ENCODE assay signal across 7 mouse cellular contexts in genomic region chr6:83867598-83868585, GRCm38 (mm10). TPM values are rescaled to one million over a fixed set of nuclear protein-coding genes. Genes with fewer than 3 reads are reported as not detected.
DNase-seq lines count a peak whose midpoint lies in the region; ATAC-seq lines count a peak whose summit lies in the region.

No protein-coding gene starts in this region.

- no peaks in the 10 kb centered on the region for H3K9me3 ChIP-seq in intestine, embryonic 16.5 days (ENCODE audit: control insufficient read depth, low read length)
- H3K9me3 ChIP-seq in limb, embryonic 11.5 days (ENCODE audit: control insufficient read depth, low read length), result no peaks in the 10 kb centered on the region
- H3K9me3 ChIP-seq in midbrain, embryonic 12.5 days, result no peaks in the 10 kb centered on the region

- peak overlapping the region; percentile 69 for H3K4me3 ChIP-seq in intestine, embryonic 16.5 days (ENCODE audit: low read length)
- H3K4me3 ChIP-seq in limb, embryonic 11.5 days (ENCODE audit: low read depth, low read length), result peak overlapping the region; percentile 51
- peak overlapping the region; percentile 64 for H3K4me3 ChIP-seq in midbrain, embryonic 12.5 days

- 4% methylated on average over 19 of the region's 19 CpGs for WGBS in intestine, embryonic 16.5 days
- WGBS in limb, embryonic 11.5 days, result 5% methylated on average over 19 of the region's 19 CpGs
- under 1% methylated on average over 19 of the region's 19 CpGs for WGBS in midbrain, embryonic 12.5 days

- peak overlapping the region; percentile 100 for H3K4me2 ChIP-seq in intestine, embryonic 16.5 days (ENCODE audit: low read depth, low read length)
- H3K4me2 ChIP-seq in limb, embryonic 11.5 days (ENCODE audit: low read depth, severe bottlenecking), result peak overlapping the region; percentile 96
- peak overlapping the region; percentile 99 for H3K4me2 ChIP-seq in midbrain, embryonic 12.5 days (replicated peaks)

- no peaks in the 10 kb centered on the region for H3K36me3 ChIP-seq in intestine, embryonic 16.5 days (ENCODE audit: control insufficient read depth, insufficient read depth, low read length)
- no peaks in the 10 kb centered on the region for H3K36me3 ChIP-seq in limb, embryonic 11.5 days (ENCODE audit: control insufficient read depth, insufficient read depth, low read length)
- no peaks in the 10 kb centered on the region for H3K36me3 ChIP-seq in midbrain, embryonic 12.5 days

- 0 out of 2 replicates have a peak, but pooled peaks cover 2% of the 10 kb centered on the region for H3K4me1 ChIP-seq in intestine, embryonic 16.5 days (ENCODE audit: control insufficient read depth, insufficient read depth, low read length)
- H3K4me1 ChIP-seq in limb, embryonic 11.5 days (ENCODE audit: control insufficient read depth, insufficient read depth, low read length), result no peaks in the 10 kb centered on the region
- H3K4me1 ChIP-seq in midbrain, embryonic 12.5 days, result peaks cover 11% of the 10 kb centered on the region

- H3K9ac ChIP-seq in intestine, embryonic 16.5 days (ENCODE audit: low read depth, low read length), result peak overlapping the region; percentile 68
- peak overlapping the region; percentile 45 for H3K9ac ChIP-seq in limb, embryonic 11.5 days (ENCODE audit: low read length)
- H3K9ac ChIP-seq in midbrain, embryonic 12.5 days (replicated peaks), result peak overlapping the region; percentile 54

- no peak overlapping the region for H3K27ac ChIP-seq in intestine, embryonic 16.5 days (ENCODE audit: low read length)
- no peak overlapping the region for H3K27ac ChIP-seq in limb, embryonic 11.5 days (replicated peaks; ENCODE audit: low read depth, low read length)
- no peak overlapping the region for H3K27ac ChIP-seq in midbrain, embryonic 12.5 days (replicated peaks)

- ATAC-seq in intestine, embryonic 16.5 days, result peak; percentile 11; the same call in 1 of the 2 replicates
- no peak for ATAC-seq in limb, embryonic 11.5 days (ENCODE audit: insufficient number of reproducible peaks, low FRiP score, low TSS enrichment, low read depth)
- peak; percentile 32; the same call in 1 of the 2 replicates for ATAC-seq in midbrain, embryonic 12.5 days (ENCODE audit: low FRiP score, low read depth)

- no peaks in the 10 kb centered on the region for H3K27me3 ChIP-seq in intestine, embryonic 16.5 days (replicated peaks; ENCODE audit: control insufficient read depth, insufficient read depth, low read length)
- 0 out of 2 replicates have a peak, but pooled peaks cover 4% of the 10 kb centered on the region for H3K27me3 ChIP-seq in limb, embryonic 11.5 days (ENCODE audit: control insufficient read depth, insufficient read depth, low read length)
- H3K27me3 ChIP-seq in midbrain, embryonic 12.5 days, result peaks cover 21% of the 10 kb centered on the region

- DNase-seq in adrenal gland, adult 2 months, result peak; percentile 86
- peak; percentile 41 for DNase-seq in embryo, embryonic 11 days
- DNase-seq in gastrocnemius, postnatal 4 days (ENCODE audit: low spot score in 2 of 2), result peak; percentile 24 to 56
- peak; percentile 38 for DNase-seq in limb, embryonic 11.5 days (ENCODE audit: low spot score)
- DNase-seq in spleen, adult 18-20 months, result peak; percentile 11 to 22

RNA-seq across cellular contexts. Expression of gene Zfp638, which starts 1.0 kb away (rescaled TPM):
- 100 to 1,000 TPM in 1 of 2 experiments, 10 to 100 TPM in 1; 82.6 to 118 TPM for total RNA-seq in adrenal gland, adult 2 months (2021)
- 7.1 and 7.4 TPM in 2 replicates for polyA plus RNA-seq in adrenal gland, adult 2 months (2012; rRNA removed)
- 10 to 100 TPM; 61.7 to 82.4 TPM for total RNA-seq in gastrocnemius, postnatal 4 days (2021)
- 34.4 and 34.7 TPM in 2 replicates for polyA plus RNA-seq in intestine, embryonic 16.5 days (2015; fragmentation: Nextera tagmentation; extraction: Ambion mirVana)
- polyA plus RNA-seq in limb, embryonic 11.5 days (2014; fragmentation: Nextera tagmentation; extraction: Ambion mirVana), result 84.2 and 93.5 TPM in 2 replicates
- 102 and 110 TPM in 2 replicates for polyA plus RNA-seq in midbrain, embryonic 12.5 days (2016; fragmentation: Nextera tagmentation; extraction: Ambion mirVana)

RNA-seq across cellular contexts. Expression of gene Paip2b, which starts 36.4 kb away (rescaled TPM):
- total RNA-seq in adrenal gland, adult 2 months (2021), result 10 to 100 TPM; 22.0 to 36.9 TPM
- polyA plus RNA-seq in adrenal gland, adult 2 months (2012; rRNA removed), result 3.6 and 5.0 TPM in 2 replicates
- 10 to 100 TPM; 32.6 to 32.7 TPM for total RNA-seq in gastrocnemius, postnatal 4 days (2021)
- 12.7 and 13.4 TPM in 2 replicates for polyA plus RNA-seq in intestine, embryonic 16.5 days (2015; fragmentation: Nextera tagmentation; extraction: Ambion mirVana)
- 18.5 and 24.1 TPM in 2 replicates for polyA plus RNA-seq in limb, embryonic 11.5 days (2014; fragmentation: Nextera tagmentation; extraction: Ambion mirVana)
- polyA plus RNA-seq in midbrain, embryonic 12.5 days (2016; fragmentation: Nextera tagmentation; extraction: Ambion mirVana), result 21.8 and 22.2 TPM in 2 replicates

Comparison
In these comparisons a context has a peak if more than half of its experiments do, and no peak if none do; other contexts are left out.
1. DNase-seq: peak in every context shown above with its lines; median percentile 86 in adrenal gland, adult 2 months; 41 in embryo, embryonic 11 days; 40 in gastrocnemius, postnatal 4 days; 38 in limb, embryonic 11.5 days; 16 in spleen, adult 18-20 months.